Mouse (Mus musculus): ENCODE results near the gene Slc37a4. TPM values are rescaled to one million over a fixed set of nuclear protein-coding genes. Genes with fewer than 3 reads are reported as not detected.
"Not testable (repeated sequence)": the region's sequence is repeated elsewhere in the genome, so short reads cannot be mapped to it uniquely, and the experiment has no call there.

Slc37a4 gene
- polyA plus RNA-seq, 1 experiment from 2014 or later: 15.8 TPM

DNA sequence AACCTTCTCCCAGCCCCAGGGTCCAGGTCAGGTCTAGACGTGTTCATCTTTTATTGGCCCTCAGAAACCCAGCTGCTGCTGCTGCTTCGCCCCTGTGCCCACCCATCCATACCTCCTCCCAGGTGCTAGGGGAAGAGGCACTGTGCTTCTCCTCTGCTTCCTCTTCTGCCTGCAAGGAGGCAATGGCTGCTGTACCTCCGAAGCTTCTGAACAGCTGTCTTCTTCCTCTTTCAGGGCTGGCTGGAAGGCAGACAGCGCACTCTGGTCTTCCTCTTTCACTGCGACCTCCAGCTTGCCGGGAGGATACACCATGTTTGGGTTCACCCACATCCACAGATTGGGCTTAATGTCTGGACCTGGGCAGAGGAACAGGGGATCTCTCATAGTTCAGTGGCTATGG lies 39.1 kb downstream of the Slc37a4 start:
- Histone ChIP-seq H3K4me1 (ENCODE audit: insufficient read depth) (no peaks in the 10 kb centered on the region), H3K36me3 (ENCODE audit: insufficient read depth) (no peaks in the 10 kb centered on the region), H3K4me2 (no peak overlapping the region), H3K9ac (no peak overlapping the region), H3K27ac (ENCODE audit: low read depth) (no peak overlapping the region), H3K9me3 (ENCODE audit: low read depth, low read length) (no peaks in the 10 kb centered on the region), H3K27me3 (ENCODE audit: insufficient read depth, low read length) (no peaks in the 10 kb centered on the region), H3K4me3 (ENCODE audit: low read depth, low read length) (no peak overlapping the region)
- ATAC-seq (ENCODE audit: insufficient read depth): no peak
- DNase-seq: no peak
- no peak for TF ChIP-seq CTCF (IDR thresholded peaks at IDR 0.05; ENCODE audit: low read depth)
- WGBS: 73% methylated on average over 6 of the region's 6 CpGs

DNA sequence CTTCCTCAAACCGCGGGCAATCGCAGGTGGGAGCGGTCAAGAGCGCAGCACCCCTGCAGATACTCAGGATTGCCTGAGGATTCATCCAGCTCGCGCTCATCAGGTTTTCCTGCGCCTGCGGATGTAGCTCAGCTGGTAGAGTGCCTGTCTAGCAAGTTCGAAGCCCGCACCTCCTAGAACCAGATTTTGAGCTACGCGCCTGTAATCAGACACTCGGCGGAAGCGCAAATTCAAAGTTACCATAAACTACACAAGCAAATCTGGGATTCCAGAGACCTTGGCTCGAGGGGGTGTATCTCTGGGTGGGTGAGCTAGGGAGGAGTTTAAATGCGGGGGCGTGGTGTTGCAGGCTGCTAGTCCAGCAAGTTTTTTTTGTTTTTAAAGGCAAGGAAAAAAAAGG lies 44.3 kb downstream of the Slc37a4 start, which contains the start of gene Foxr1:
TSS of gene Foxr1 (minus strand) at position 176 of the 400 bp plus-strand sequence.
- no peak for ATAC-seq (ENCODE audit: insufficient read depth)
- Histone ChIP-seq H3K4me3 (ENCODE audit: low read depth, low read length) (no peak within 1 kb of the TSS), H3K9me3 (ENCODE audit: low read depth, low read length) (no peaks in the 10 kb centered on the region), H3K27ac (ENCODE audit: low read depth) (no peak within 1 kb of the TSS), H3K4me2 (no peak within 1 kb of the TSS), H3K27me3 (ENCODE audit: insufficient read depth, low read length) (no peaks in the 10 kb centered on the region), H3K9ac (no peak within 1 kb of the TSS), H3K4me1 (ENCODE audit: insufficient read depth) (no peaks in the 10 kb centered on the region), H3K36me3 (ENCODE audit: insufficient read depth) (no peaks in the 10 kb centered on the region)
- WGBS: 60% methylated on average over 19 of the region's 19 CpGs
- no peak for DNase-seq
- TF ChIP-seq CTCF (IDR thresholded peaks at IDR 0.05; ENCODE audit: low read depth): no peak

DNA sequence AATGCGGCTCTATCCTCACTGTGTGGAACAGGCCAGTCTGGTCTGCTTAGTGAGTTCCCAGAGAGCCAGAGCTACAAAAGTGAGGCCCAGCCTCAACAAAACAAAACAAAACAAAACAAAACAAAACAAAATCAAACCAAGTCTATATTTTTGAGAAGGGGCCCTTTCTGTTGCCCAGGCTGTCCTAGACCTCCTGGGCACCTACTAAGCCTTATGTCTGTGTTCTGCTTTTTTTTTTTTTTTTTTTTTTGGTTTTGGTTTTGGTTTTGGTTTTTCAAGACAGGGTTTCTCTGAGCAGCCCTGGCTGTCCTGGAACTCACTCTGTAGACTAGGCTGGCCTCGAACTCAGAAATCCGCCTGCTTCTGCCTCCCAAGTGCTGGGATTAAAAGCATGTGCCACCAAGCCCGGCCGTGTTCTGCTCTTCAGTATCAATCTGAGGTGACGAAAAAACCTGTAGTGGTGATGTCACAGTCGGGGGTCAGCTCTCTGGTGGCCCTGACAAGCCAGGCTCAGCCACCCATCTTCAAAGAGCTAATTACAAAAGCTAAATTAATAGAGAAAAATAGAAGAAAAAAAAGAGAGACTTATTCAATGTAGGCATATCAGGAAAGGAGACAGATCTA lies 47.9 kb downstream of the Slc37a4 start:
- H3K4me2 ChIP-seq; H3K36me3 ChIP-seq (ENCODE audit: insufficient read depth); H3K27ac ChIP-seq (ENCODE audit: low read depth); H3K27me3 ChIP-seq (ENCODE audit: insufficient read depth, low read length); H3K9ac ChIP-seq; ATAC-seq (ENCODE audit: insufficient read depth); DNase-seq; H3K9me3 ChIP-seq (ENCODE audit: low read depth, low read length); H3K4me1 ChIP-seq (ENCODE audit: insufficient read depth); H3K4me3 ChIP-seq (ENCODE audit: low read depth, low read length): not testable (repeated sequence)
- WGBS: 73% methylated on average over 7 of the region's 7 CpGs

DNA sequence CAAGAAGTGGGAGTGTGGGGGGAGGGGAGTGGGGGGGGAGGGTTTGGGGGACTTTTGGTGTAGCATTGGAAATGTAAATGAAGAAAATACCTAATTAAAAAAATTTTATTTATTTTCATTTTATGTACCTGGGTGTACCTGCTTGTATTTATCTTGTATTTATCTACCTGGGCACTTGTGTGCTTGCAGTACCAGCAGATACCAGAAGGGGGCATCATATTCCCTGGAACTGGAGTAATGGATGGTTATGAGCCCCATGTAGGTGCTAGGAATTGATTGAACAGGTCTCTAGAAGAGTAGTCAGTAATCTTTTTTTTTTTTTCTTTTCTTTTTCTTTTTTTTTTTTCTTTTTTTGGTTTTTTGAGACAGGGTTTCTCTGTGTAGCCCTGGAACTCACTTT lies 53.7 kb downstream of the Slc37a4 start:
- no peak for ATAC-seq (ENCODE audit: insufficient read depth)
- Histone ChIP-seq H3K4me1 (ENCODE audit: insufficient read depth) (no peaks in the 10 kb centered on the region), H3K27ac (ENCODE audit: low read depth) (no peak overlapping the region), H3K9ac (no peak overlapping the region), H3K4me2 (no peak overlapping the region), H3K4me3 (ENCODE audit: low read depth, low read length) (no peak overlapping the region), H3K9me3 (ENCODE audit: low read depth, low read length) (no peaks in the 10 kb centered on the region), H3K36me3 (ENCODE audit: insufficient read depth) (no peaks in the 10 kb centered on the region), H3K27me3 (ENCODE audit: insufficient read depth, low read length) (0 out of 2 replicates have a peak, but pooled peaks cover 3% of the 10 kb centered on the region)
- TF ChIP-seq CTCF (IDR thresholded peaks at IDR 0.05; ENCODE audit: low read depth): peak; percentile 43
- peak; percentile 13 for DNase-seq

Small RNAs within 50 kb of the gene (microRNA-seq; reads per million reads assigned to microRNA genes)
- gene Mir7085 (ENCODE audit: borderline number of aligned reads): not detected

Other genes with a start within 250 kb of the Slc37a4 start
- 20.9 and 21.9 TPM in 2 replicates for gene Cbl, start 162.8 kb upstream of the Slc37a4 start, polyA plus RNA-seq (2014; fragmentation: Nextera tagmentation; extraction: Ambion mirVana)
- gene Ccdc153, start 156.2 kb upstream of the Slc37a4 start, polyA plus RNA-seq (2014; fragmentation: Nextera tagmentation; extraction: Ambion mirVana): not detected in 2 replicates
- 0.11 and 0.13 TPM in 2 replicates for gene Pdzd3, start 145.4 kb upstream of the Slc37a4 start, polyA plus RNA-seq (2014; fragmentation: Nextera tagmentation; extraction: Ambion mirVana)
- gene Nlrx1, start 128.3 kb upstream of the Slc37a4 start, polyA plus RNA-seq (2014; fragmentation: Nextera tagmentation; extraction: Ambion mirVana): 9.2 and 9.6 TPM in 2 replicates
- gene Abcg4, start 108.2 kb upstream of the Slc37a4 start, polyA plus RNA-seq (2014; fragmentation: Nextera tagmentation; extraction: Ambion mirVana): 2.4 and 2.7 TPM in 2 replicates
- 19.1 and 20.1 TPM in 2 replicates for gene Hinfp, start 91.2 kb upstream of the Slc37a4 start, polyA plus RNA-seq (2014; fragmentation: Nextera tagmentation; extraction: Ambion mirVana)
- 6.7 and 8.6 TPM in 2 replicates for gene C2cd2l, start 76.6 kb upstream of the Slc37a4 start, polyA plus RNA-seq (2014; fragmentation: Nextera tagmentation; extraction: Ambion mirVana)
- gene Dpagt1, start 70.8 kb upstream of the Slc37a4 start, polyA plus RNA-seq (2014; fragmentation: Nextera tagmentation; extraction: Ambion mirVana): 41.0 and 43.4 TPM in 2 replicates
- gene H2afx, start 62.2 kb upstream of the Slc37a4 start, polyA plus RNA-seq (2014; fragmentation: Nextera tagmentation; extraction: Ambion mirVana): 391 and 419 TPM in 2 replicates
- 128 and 131 TPM in 2 replicates for gene Hmbs, start 52.6 kb upstream of the Slc37a4 start, polyA plus RNA-seq (2014; fragmentation: Nextera tagmentation; extraction: Ambion mirVana)
- gene Vps11, start 35.2 kb upstream of the Slc37a4 start, polyA plus RNA-seq (2014; fragmentation: Nextera tagmentation; extraction: Ambion mirVana): 26.0 and 26.8 TPM in 2 replicates
- 38.4 and 39.7 TPM in 2 replicates for gene Hyou1, start 17.4 kb upstream of the Slc37a4 start, polyA plus RNA-seq (2014; fragmentation: Nextera tagmentation; extraction: Ambion mirVana)
- gene Rps25, start 10.3 kb downstream of the Slc37a4 start, polyA plus RNA-seq (2014; fragmentation: Nextera tagmentation; extraction: Ambion mirVana): 2,509 and 2,694 TPM in 2 replicates
- gene Trappc4, start 10.7 kb downstream of the Slc37a4 start, polyA plus RNA-seq (2014; fragmentation: Nextera tagmentation; extraction: Ambion mirVana): 116 and 121 TPM in 2 replicates
- 24.4 and 27.7 TPM in 2 replicates for gene Ccdc84, start 21.7 kb downstream of the Slc37a4 start, polyA plus RNA-seq (2014; fragmentation: Nextera tagmentation; extraction: Ambion mirVana)
- gene Foxr1, start 44.3 kb downstream of the Slc37a4 start, polyA plus RNA-seq (2014; fragmentation: Nextera tagmentation; extraction: Ambion mirVana): not detected in 2 replicates
- gene Upk2, start 58.1 kb downstream of the Slc37a4 start, polyA plus RNA-seq (2014; fragmentation: Nextera tagmentation; extraction: Ambion mirVana): 0.39 and 0.53 TPM in 2 replicates
- gene Bcl9l, start 86.0 kb downstream of the Slc37a4 start, polyA plus RNA-seq (2014; fragmentation: Nextera tagmentation; extraction: Ambion mirVana): 16.3 and 17.3 TPM in 2 replicates
- not detected in 2 replicates for gene Cxcr5, start 165.0 kb downstream of the Slc37a4 start, polyA plus RNA-seq (2014; fragmentation: Nextera tagmentation; extraction: Ambion mirVana)
- 21.6 and 23.0 TPM in 2 replicates for gene Ddx6, start 208.0 kb downstream of the Slc37a4 start, polyA plus RNA-seq (2014; fragmentation: Nextera tagmentation; extraction: Ambion mirVana)

All from lung, embryonic 14.5 days (tissue).